Mouse (Mus musculus): ENCODE measurements around the gene Grip1. TPM values are rescaled to one million over a fixed set of nuclear protein-coding genes. Genes with fewer than 3 reads are reported as not detected.

Grip1 gene
- total RNA-seq, 4 experiments from 2014 or later: 0.43 to 0.75 (median 0.61) TPM

DNA sequence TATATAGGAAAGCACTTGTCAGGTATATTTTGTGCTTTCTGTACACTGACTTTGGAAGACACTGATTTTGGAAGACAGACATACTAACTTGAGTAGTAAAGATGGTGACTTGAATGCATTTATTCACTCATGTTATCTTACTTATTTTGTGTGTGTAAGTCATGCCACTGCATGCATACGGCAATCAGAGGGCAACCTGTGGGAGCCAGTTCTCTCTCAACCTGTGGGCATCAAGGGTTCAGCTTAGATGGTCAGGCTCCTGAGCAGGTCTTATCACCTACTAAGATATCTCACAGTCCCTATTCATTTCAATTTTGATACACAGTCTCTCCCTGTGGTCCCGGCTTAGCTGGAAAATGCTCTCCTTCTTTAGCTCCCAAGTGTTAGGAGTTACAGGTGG, 5.4 kb downstream of the Grip1 start:
- no peak for DNase-seq (ENCODE audit: low spot score)

DNA sequence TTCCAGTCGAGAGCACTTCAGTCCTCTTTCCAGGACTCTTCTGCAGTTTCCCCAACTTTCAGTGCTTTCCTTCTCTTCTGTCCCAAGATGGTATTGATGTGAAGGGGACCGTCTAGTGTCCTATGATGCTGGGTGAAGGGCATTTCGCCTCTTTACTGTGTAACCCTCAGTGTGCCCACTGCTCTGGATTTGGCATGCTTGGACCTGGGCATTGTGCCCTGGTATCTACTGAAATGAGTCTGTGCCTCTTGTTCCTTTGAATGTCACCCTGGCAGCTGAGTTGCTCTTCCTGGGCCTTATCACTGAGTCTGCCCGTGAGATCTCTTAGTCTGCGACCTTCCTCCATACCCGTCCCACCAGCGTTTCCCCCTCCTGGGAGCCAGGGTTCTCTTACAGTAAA, 9.7 kb downstream of the Grip1 start:
- no peak for DNase-seq (ENCODE audit: low spot score)

DNA sequence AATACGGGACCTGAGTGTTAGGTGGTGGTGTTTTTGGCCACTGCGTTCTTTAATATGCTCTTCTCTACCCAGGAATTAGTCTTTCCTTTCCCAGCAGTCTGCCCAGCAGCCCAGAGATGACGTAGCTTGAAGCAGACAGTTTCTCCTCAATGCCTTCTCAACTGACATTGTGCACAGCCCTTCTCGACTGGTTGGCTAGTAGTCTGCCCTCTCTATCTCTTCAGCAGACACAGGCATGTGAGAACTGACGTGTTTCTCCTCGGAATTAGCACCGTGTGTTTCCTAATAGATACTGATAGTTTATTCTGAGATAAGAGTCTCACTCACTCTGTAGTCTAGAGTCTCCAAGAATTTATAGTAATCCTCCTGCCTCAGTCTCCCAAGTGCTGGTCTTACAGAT, 10.2 kb downstream of the Grip1 start:
- no peak for DNase-seq (ENCODE audit: low spot score)

DNA sequence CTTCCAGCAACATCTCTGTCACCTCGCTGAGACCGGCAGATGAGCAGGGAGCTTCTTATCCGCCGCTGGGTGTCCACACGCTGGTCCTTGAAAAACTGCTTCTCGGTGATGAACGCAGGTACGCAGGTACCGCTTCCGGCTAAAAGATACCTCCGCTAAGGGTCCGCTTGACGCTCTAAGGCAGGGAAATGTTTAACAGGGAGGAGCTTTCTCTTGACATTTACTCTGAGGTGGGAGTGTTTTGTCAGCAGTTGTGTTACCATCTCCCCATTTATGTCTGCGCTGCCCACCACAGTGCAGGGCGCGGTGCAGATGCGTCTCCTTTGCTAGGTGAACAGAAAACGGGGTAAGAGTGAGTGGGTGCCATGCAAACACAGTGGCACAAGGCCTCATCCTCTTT, 14.3 kb downstream of the Grip1 start:
- no peak for DNase-seq (ENCODE audit: low spot score)

DNA sequence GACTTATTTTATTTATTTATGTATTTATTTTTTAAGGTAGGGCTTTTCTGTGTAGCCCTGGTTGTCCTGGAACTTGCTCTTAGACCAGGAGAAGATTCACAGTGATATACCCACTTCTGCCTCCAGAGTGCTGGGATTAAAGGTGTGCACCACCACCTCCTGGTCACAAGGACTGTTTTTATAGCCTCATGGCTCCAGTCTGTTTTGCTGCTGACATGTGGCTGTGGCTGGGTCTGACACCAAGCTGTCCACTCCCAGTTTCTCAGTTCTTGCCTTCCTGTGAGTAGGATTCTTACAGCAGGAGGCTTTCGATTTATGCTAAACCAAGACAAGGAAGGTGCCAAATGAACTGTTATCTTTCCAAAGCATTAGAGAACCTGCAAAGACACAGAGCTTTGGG, 16.5 kb downstream of the Grip1 start:
- DNase-seq (ENCODE audit: low spot score): no peak

DNA sequence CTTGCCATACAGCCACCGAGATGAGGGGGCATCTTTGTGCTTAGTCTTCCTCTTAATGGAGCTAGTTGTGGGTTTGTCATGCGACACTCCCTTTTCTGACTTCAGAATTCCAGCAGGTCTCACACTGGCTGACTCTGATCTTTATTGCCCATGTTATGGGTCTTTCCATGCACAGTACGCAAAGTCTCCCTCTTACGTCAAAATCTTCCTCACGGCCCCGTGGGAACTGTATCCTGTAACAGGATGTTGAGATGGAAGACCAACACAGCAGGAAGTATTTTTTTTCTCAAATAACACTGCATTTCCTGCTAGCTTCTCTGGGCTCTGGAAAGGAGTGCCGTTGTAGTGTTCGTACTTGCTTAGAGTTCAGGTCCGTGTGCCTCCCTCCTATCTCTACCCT, 21.5 kb downstream of the Grip1 start:
- no peak for DNase-seq (ENCODE audit: low spot score)

DNA sequence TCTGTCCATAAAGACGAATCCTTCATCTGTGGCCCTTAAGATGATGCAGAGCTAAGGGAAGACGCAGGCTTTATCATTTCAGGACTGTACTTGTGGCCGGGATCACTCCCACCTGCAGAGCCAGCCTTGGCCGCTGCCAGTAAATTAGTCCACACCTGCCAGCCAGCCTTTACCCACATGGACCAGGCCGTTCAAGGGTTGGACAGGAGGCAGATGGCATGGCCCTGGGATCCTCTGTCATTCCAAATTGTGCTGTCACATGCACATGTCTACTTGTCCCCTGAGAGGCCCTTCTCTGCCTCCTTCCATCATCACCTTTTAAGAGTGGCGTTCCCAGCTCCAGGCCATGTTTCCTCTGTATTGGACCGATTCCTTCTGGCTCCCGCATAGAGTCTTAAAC, 24.0 kb downstream of the Grip1 start:
- DNase-seq (ENCODE audit: low spot score): no peak

DNA sequence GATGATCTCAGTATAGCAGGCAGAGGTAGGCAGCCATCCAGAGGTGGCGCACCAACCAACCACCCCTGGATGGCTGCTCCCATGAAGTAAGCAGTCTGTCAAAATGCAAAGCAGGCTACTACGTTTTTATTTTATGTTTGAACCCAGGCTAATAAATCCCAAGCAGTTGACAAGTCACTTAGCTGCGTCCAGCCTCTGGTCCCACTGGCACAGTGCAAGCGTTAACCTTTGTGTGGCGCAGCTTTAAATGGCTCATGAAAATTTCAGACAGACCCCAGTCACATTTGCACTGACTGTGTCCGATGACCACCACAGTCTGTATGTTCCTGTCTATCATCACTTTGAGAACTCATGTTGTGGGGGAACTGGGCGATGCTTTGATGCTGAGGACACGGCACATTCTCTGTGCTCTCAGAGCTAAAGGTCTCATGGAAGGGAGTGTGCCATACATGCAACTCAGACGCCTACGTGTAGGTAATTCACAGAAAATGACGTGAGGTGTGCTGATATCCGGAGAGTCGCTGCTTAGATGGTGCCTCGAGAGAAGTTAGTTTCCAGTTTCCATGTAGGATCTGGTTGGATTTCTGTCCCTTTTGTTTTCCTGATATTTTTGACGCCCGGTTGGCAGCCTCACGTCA, 29.6 kb downstream of the Grip1 start:
- no peak for DNase-seq (ENCODE audit: low spot score)

DNA sequence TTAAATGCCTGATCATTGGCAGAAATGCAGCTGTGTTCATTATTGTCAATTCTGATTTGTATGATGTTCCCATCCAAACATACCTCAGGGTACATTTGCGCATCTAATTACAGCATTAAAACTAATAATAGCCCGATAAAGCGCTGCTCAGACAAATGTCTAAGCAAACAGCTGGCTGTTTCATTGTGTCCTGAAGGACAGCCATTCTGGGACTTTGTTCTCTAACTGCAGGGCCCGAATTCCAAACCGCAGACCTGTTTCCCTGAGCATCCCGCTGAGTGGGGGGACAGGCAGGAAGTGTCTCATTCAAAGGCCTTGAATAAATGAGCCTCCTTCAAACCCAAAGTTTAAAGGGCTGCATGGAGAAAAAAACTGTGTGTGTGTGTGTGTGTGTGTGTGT, 30.1 kb downstream of the Grip1 start:
- DNase-seq (ENCODE audit: low spot score): no peak

DNA sequence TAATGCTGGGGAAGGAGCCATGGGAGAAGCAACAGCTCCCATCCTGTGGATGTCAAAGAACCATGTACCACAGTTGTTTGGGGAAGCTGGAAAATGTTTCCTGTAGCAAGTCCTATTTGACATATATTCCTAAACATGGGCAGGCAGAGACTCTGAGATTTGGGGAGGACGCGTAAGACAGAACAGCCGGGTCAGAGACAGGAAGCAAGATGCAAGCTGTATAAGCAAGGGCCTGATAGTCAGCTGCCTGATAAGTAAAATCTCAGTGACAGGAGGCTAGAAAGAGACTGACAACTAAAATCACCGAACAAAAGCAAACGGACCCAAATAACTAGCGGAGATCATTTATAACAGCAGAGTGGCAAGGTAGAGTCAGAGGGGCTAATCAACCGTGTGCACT, 33.3 kb downstream of the Grip1 start:
- DNase-seq (ENCODE audit: low spot score): no peak

DNA sequence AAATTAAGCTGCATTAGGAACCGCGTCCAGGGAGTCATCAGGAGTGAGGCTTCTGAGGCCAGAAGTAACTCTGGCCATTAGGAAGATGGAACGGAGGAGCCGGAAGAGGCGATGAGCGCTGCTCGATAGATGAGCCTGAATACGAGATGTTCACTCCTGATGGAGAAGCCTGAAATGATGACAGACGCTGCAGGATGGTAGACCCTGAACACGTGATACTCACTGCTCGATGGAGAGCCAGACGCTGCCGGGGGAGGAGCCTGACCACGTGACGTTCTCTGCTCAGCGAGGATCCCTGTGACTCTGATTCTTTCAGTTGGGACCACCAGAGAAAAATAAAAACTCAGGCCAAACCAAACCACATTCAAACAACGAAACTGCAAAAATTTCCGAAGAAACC, 37.2 kb downstream of the Grip1 start:
- DNase-seq (ENCODE audit: low spot score): no peak

DNA sequence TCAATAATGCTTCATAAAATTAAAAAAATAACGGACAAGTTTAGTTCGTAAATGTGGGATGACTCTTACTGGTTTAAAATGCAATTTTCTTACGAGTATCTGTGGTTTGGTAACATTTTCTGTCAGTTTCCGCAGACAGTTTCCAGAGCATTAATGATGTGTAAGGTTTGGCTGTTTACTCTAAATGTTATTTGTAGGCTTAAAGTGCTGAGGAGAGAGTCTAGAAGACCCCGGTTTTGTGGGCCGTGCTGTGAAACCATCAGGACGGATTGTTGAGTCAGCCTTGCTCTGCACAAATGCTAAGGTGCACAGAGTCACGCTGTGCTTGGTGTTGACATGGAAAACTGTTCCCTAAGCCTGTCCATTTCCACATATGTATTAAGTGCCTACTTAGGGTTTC, 41.7 kb downstream of the Grip1 start:
- DNase-seq (ENCODE audit: low spot score): no peak

DNA sequence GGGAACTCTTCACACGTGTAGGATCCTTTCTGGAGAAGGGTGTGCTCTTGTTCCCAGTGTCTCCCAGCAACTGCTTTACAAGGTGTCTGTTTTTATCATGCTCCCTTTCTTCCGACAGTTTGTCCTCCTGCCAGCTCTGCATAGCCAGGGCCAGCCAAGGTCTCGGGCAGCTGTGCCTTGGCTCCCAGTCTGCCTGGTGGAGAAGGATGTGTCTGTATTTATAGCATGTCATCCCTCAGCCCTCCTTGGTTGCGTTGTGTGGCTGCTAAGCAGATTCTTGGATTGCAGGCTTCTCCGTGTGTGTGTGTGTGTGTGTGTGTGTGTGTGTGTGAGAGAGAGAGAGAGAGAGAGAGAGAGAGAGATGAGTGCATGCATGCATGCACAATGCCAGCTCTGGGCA, 42.6 kb downstream of the Grip1 start:
- no peak for DNase-seq (ENCODE audit: low spot score)

DNA sequence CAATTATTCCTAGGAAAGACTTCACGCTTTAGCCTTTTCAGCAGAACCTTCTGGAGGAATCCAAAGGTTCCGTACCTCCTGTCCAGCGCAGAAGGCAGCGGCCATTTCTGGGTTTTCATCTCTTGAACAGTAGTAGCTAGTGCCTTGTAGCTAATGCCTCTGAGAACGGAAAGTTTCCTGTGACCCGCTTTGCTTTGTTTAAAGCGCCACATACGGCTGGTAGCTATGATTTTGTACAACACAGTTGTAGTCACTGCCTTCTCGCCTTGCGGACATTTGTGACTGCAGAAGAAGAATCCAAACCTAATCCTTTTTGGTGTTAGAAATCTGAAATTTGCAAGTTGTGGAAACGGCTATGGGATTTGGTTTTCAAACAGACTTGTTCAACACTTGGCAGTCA, 68.1 kb downstream of the Grip1 start:
- DNase-seq (ENCODE audit: low spot score): no peak

DNA sequence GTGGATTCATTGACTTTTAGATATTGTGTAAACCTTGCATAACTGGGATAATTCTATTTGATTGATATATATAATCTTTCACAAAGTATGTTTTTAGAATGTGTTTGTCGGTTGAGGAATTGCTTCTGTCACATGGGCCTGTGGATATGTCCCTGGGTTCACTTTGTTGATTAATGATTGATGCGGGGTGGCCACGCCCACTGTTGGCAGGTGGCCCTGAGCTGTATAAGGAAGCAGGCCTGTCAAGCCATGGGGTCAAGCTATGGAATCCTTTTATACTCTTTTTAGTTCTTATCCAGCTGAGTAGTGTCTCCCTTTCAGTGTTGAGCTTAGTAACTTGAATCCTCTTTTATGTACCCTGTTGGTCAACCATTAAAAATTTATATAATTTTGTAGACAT, 72.1 kb downstream of the Grip1 start:
- no peak for DNase-seq (ENCODE audit: low spot score)

DNA sequence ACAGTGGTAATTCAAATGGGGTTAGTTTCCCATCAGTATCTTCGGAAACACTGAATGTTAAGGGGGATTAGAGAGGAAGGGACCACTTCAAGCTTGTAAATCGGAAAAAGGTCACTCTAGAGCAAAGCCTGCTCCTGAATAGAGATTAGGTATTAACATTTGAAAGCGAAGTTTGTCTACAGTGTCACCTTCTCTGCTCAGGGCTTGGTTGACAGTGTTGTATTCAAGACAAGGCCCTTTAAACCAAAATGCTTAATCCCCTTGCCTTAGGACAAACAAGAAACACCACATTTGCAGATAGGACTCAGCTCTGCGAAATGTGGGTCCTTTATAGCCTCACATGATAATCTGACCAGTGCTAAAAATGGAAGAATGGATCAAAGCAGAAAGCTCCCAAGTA, 81.2 kb downstream of the Grip1 start:
- no peak for DNase-seq (ENCODE audit: low spot score)

DNA sequence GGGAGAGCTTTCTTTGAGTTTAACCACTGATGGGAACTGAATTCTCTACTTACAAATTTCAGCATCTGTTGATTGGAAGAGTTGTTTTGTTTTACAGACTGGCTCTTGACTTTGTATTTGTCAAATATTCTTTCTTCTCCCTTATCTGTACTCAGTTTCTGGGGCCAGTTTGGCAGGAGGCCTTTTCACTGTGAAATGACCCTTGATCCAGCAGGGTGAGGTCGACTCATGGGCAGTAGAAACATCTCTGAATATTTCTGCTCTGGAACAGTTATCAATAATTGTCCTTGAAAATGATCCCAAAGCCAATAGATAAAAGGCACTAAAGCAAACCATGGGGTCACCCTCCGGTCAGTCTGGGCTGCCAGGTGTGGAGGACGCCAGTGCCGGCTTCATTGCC, 88.0 kb downstream of the Grip1 start:
- DNase-seq (ENCODE audit: low spot score): no peak

DNA sequence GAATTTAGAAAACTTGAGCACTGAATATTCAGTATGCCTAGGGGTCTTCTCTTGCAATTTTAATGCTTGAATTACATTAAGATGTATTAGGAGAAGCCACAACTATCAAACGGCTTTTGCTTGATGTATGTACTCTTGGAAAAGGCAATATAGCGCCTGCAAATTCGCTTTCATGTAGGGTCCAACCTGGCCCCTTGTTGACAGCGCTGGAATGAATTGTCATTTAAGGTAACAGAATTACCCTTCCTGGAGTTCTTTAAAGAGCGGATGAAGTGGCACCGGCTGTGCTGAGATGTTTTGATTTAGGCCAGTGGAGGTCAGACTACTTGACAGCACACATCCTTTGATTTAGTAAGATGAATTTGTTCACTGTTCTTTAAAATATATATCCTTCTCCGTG, 90.1 kb downstream of the Grip1 start:
- no peak for DNase-seq (ENCODE audit: low spot score)

DNA sequence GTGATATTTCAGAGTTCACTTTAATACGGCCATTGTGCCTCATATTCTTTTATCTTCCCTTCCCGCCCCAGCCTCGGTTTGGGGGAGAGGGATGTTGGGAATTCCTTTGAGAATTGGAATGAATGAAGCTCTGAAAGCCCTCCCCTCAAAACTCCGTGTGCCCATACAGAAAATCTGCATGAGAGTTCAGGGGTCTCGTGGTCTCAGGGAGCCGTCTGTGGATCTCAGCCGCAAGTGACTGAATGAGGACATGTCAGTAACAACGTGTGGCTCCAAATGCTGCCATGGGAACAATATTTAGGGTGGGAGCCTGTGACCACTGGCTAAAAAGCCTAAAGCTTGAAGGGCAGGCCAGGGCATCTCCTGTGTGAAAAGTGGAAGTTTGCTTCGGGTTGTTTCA, 91.1 kb downstream of the Grip1 start:
- no peak for DNase-seq (ENCODE audit: low spot score)

DNA sequence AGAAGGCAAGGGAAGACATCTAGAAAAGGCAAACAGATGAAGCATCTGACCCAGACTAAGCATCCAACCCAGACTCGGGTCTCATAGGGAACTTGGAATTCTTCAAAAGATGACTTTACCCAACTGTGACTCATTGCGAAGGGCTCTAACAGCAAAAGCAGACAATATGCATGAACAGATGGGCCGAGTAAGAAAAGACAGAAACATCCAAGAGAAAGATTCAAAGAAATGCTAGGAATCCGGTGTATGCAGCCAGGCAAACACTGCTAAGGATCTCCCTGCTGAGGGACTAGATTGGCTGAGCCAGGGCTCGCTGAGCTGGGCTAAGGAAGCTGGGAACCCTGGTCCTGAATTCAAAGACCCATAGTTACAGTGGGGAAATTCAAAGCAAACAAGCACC, 94.2 kb downstream of the Grip1 start:
- DNase-seq (ENCODE audit: low spot score): no peak

DNA sequence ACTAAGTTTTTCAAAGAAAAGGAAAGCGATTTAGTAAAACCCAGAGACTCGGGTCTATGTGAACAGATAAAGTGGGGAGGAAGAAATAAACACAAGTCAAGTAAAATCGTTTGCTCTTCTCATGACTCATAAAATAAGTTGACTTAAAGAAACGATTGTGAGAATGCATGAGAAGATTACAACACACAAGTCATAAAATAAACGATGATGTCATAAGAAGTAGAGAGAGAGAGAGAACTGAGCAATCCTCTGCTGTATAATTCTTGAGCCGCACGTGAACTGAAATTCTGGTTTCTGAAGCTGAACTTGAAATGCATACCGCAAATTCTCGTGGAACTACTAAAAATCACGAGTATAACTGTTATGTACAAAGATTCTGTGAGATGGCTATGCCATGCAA, 95.1 kb downstream of the Grip1 start:
- DNase-seq (ENCODE audit: low spot score): no peak

DNA sequence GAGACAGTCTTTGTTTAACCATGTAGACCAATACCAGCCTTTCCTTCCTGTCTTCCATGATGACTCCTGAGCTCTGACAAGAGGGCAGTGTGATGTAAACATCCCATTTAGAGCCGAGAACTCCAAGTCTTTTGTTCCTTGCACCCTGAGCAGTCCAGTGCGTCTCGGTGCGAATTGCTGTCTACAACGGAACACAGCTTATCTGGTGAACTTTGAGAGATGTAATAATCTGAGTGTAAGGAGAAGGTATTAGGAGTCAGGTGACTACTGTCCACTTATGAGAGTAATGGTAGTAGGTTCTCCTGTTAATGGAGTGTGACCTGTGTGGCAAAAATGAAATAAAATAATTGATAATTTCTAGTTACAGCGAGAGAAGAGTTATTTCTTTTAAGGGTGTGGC, 97.0 kb downstream of the Grip1 start:
- no peak for DNase-seq (ENCODE audit: low spot score)

DNA sequence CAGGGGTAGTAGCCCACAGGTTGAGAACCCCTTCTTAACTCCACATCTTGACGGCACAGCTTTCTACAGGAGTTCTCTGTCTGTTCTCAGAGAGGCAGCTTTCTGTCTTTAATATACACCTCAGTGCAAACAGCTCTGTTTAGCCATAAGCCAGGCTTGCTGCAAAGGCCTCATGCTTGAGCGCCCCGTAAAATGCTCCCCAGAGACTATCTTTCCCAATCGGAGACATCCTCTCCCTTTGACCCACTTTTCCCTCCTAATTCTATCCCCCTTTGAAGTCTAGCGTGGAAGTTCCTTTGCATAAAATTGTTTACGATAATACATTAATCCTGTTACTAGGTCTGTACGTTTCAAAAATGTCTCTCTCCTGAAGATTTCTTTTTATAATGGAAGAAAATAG, 102.7 kb downstream of the Grip1 start:
- DNase-seq (ENCODE audit: low spot score): no peak

DNA sequence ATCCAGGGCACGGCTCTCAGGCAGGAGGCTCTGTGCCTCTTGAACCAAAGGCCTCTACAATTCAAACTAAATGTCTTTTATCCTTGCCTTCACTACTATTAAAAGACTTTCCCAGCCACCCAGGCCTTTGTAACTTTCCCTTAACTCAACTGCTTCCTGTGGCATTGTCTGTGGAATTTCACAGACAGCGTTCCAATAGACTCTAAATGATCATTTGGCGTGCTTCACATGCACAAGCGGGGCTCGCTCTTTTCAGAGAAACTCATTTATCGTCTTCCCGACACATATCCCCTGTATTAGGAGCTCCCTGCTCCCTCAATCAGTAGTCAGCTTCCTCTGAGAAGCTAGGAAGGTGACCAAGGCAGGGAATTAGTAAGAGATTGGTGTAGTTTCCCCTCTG, 104.8 kb downstream of the Grip1 start:
- DNase-seq (ENCODE audit: low spot score): no peak

DNA sequence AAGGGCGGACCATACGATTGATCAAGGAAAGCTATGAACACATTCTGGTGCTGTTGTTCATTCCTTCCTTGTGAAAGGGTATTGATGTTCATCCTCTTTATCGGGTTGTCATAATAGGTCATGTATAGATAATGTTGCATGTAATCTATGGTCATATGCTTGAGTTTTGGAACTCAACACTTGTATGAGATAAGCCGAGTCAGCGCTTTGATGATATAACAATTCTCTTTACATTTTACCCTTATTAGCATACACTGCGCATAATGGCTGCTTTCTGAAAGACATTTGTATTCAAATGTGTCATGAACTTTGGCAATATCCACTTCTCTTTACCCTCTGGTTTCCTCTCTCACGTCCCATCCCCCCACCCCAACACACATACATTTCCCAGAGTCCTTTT, 111.2 kb downstream of the Grip1 start:
- no peak for DNase-seq (ENCODE audit: low spot score)
